ENCODE assay signal across 28 mouse cellular contexts in genomic region chr10:7649059-7649458, GRCm38 (mm10). TPM values are rescaled to one million over a fixed set of nuclear protein-coding genes. Genes with fewer than 3 reads are reported as not detected.
DNase-seq lines count a peak whose midpoint lies in the region; ATAC-seq and TF ChIP-seq lines count a peak whose summit lies in the region.
"Had no signal": no experiment of that assay in that cellular context is flagged by ENCODE, and none has a peak within 500 bp of the region (broad histone marks: within the 10 kb centered on the region; RNA-seq: fewer than 3 reads in every experiment).

No protein-coding gene starts in this region.

- no peaks in the 10 kb centered on the region for H3K27me3 ChIP-seq in heart, adult 2 months (ENCODE audit: control insufficient read depth, insufficient read depth, low read length)
- no peaks in the 10 kb centered on the region for H3K27me3 ChIP-seq in heart, embryonic 14.5 days (ENCODE audit: control insufficient read depth, insufficient read depth, low read length)
- H3K27me3 ChIP-seq: embryonic facial prominence, embryonic 13.5 days; forebrain, embryonic 12.5 days; forebrain, embryonic 15.5 days; hindbrain, embryonic 13.5 days; intestine, embryonic 15.5 days; kidney, embryonic 15.5 days had no signal

- TF ChIP-seq CTCF in heart, adult 2 months (IDR thresholded peaks at IDR 0.05): no peak

- peaks cover 3% of the 10 kb centered on the region; the same call in 1 of the 2 replicates for H3K36me3 ChIP-seq in heart, adult 2 months (ENCODE audit: control insufficient read depth, insufficient read depth, low read length)
- peaks cover 38% of the 10 kb centered on the region for H3K36me3 ChIP-seq in heart, embryonic 14.5 days (ENCODE audit: control insufficient read depth, insufficient read depth, low read length)

- no peak overlapping the region for H3K9ac ChIP-seq in heart, adult 2 months (ENCODE audit: low read depth, low read length)
- 0 out of 2 replicates have a peak overlapping the region, but pooled peaks have one; percentile 31 for H3K9ac ChIP-seq in heart, embryonic 14.5 days (ENCODE audit: low read length)
- H3K9ac ChIP-seq: embryonic facial prominence, embryonic 13.5 days; forebrain, embryonic 12.5 days; forebrain, embryonic 15.5 days; hindbrain, embryonic 13.5 days; intestine, embryonic 15.5 days; kidney, embryonic 15.5 days had no signal

- peaks cover 1% of the 10 kb centered on the region; the same call in 1 of the 2 replicates for H3K79me2 ChIP-seq in heart, adult 2 months (replicated peaks; ENCODE audit: control insufficient read depth, insufficient read depth, low read length)

- intact Hi-C loops in heart, adult 2 months (cut with DNase I): no loop called here

- no peak overlapping the region for H3K4me2 ChIP-seq in heart, embryonic 14.5 days (ENCODE audit: low read length)
- H3K4me2 ChIP-seq: embryonic facial prominence, embryonic 13.5 days; forebrain, embryonic 12.5 days; forebrain, embryonic 15.5 days; hindbrain, embryonic 13.5 days; intestine, embryonic 15.5 days; kidney, embryonic 15.5 days had no signal

- no peak for TF ChIP-seq POLR2A in heart, adult 2 months (IDR thresholded peaks at IDR 0.05; ENCODE audit: insufficient read depth, low read depth, low read length)

- H3K27ac ChIP-seq in heart, adult 2 months: peak overlapping the region; percentile 16; the same call in 1 of the 2 replicates
- H3K27ac ChIP-seq in heart, embryonic 14.5 days (replicated peaks in 1 of 2; ENCODE audit: control insufficient read depth in 1 of 2, insufficient read depth in 1 of 2, low read depth in 2 of 2, low read length in 2 of 2): 0 out of 4 replicates have a peak overlapping the region, but pooled peaks of 1 of the 2 experiments have one; percentile 19
- H3K27ac ChIP-seq: embryonic facial prominence, embryonic 10.5 days; forebrain, embryonic 12.5 days; forebrain, embryonic 15.5 days; hindbrain, embryonic 10.5 days; hindbrain, embryonic 13.5 days; intestine, embryonic 15.5 days; kidney, embryonic 15.5 days had no signal

- no peaks in the 10 kb centered on the region for H3K9me3 ChIP-seq in heart, embryonic 14.5 days (ENCODE audit: control insufficient read depth, low read length)
- H3K9me3 ChIP-seq: embryonic facial prominence, embryonic 10.5 days; embryonic facial prominence, embryonic 13.5 days; forebrain, embryonic 12.5 days; forebrain, embryonic 15.5 days; hindbrain, embryonic 10.5 days; hindbrain, embryonic 13.5 days; intestine, embryonic 15.5 days; kidney, embryonic 15.5 days had no signal

- WGBS in heart, adult 2 months: 55% methylated on average over 4 of the region's 4 CpGs
- 36% methylated on average over 4 of the region's 4 CpGs for WGBS in heart, embryonic 14.5 days

- no peak for TF ChIP-seq EP300 in heart, adult 2 months (IDR thresholded peaks at IDR 0.05; ENCODE audit: insufficient read depth, low read depth, low read length)

- H3K4me3 ChIP-seq in heart, adult 2 months: no peak overlapping the region
- no peak overlapping the region for H3K4me3 ChIP-seq in heart, embryonic 14.5 days (ENCODE audit: control insufficient read depth in 1 of 2, insufficient read depth in 1 of 2, low read depth in 1 of 2, low read length in 2 of 2)
- H3K4me3 ChIP-seq: embryonic facial prominence, embryonic 10.5 days; embryonic facial prominence, embryonic 13.5 days; erythroblast, embryonic 14.5 days; forebrain, embryonic 12.5 days; forebrain, embryonic 15.5 days; hindbrain, embryonic 10.5 days; hindbrain, embryonic 13.5 days; intestine, embryonic 15.5 days; kidney, embryonic 15.5 days had no signal

- no peak for DNase-seq in frontal cortex, adult 2 months (ENCODE audit: extremely low spot score in 1 of 2, low spot score in 1 of 2)
- no peak for DNase-seq in heart, adult 2 months
- no peak for DNase-seq in heart, postnatal 4 days
- no peak for DNase-seq in heart, adult 9 months (ENCODE audit: low spot score in 2 of 2)
- DNase-seq: adrenal gland, adult 8-10 months; adrenal gland, postnatal 25 days; cerebellum, adult 11-12 months; cerebellum, adult 8-10 months; cerebellum, postnatal 10 days; cerebellum, postnatal 36 days; embryo, embryonic 11 days; gastrocnemius, postnatal 10 days; gastrocnemius, postnatal 36 days; kidney, adult 11 months; kidney, adult 8-10 months had no signal

- 0 out of 2 replicates have a peak, but pooled peaks have one; percentile 28 for ATAC-seq in frontal cortex, adult (ENCODE audit: low TSS enrichment)
- no peak for ATAC-seq in heart, embryonic 14.5 days (ENCODE audit: insufficient number of reproducible peaks, insufficient read depth, low FRiP score, low read depth)
- ATAC-seq: activated CD4-positive, CD25-positive, alpha-beta regulatory T cell, adult 4 months; forebrain, embryonic 15.5 days; hindbrain, embryonic 16.5 days; intestine, embryonic 15.5 days had no signal

- H3K4me1 ChIP-seq in heart, adult 2 months (ENCODE audit: control insufficient read depth, insufficient read depth, low read length): peaks cover 1% of the 10 kb centered on the region
- H3K4me1 ChIP-seq in heart, embryonic 14.5 days (ENCODE audit: control insufficient read depth in 2 of 2, insufficient read depth in 2 of 2, low read length in 2 of 2): peaks cover 2 to 5% of the 10 kb centered on the region in 2 experiments; a peak in 3 of 4 replicates
- H3K4me1 ChIP-seq: embryonic facial prominence, embryonic 10.5 days; embryonic facial prominence, embryonic 13.5 days; forebrain, embryonic 12.5 days; forebrain, embryonic 15.5 days; hindbrain, embryonic 10.5 days; hindbrain, embryonic 13.5 days; intestine, embryonic 15.5 days; kidney, embryonic 15.5 days had no signal

RNA-seq across cellular contexts. Expression of gene Nup43, which starts 18.2 kb away (rescaled TPM):
- 6.7 and 7.7 TPM in 2 replicates for polyA plus RNA-seq in frontal cortex, adult 2 months (2012; rRNA removed)
- total RNA-seq in heart, adult 2 months (2021): 1 to 10 TPM; 4.6 to 6.3 TPM
- polyA plus RNA-seq in heart, adult 2 months (2012; rRNA removed): 4.9 and 6.7 TPM in 2 replicates
- total RNA-seq in heart, postnatal 4 days (2021): 10 to 100 TPM; 14.8 to 15.5 TPM
- 35.4 and 37.5 TPM in 2 replicates for polyA plus RNA-seq in heart, embryonic 14.5 days (2014; fragmentation: Nextera tagmentation; extraction: Ambion mirVana)

RNA-seq across cellular contexts. Expression of gene Pcmt1, which starts 31.9 kb away (rescaled TPM):
- 122 and 128 TPM in 2 replicates for polyA plus RNA-seq in frontal cortex, adult 2 months (2012; rRNA removed)
- 100 to 1,000 TPM in 1 of 2 experiments, 10 to 100 TPM in 1; 92.5 to 101 TPM for total RNA-seq in heart, adult 2 months (2021)
- polyA plus RNA-seq in heart, adult 2 months (2012; rRNA removed): 35.3 and 61.6 TPM in 2 replicates
- total RNA-seq in heart, postnatal 4 days (2021): 100 to 1,000 TPM; 106 to 110 TPM
- 130 and 134 TPM in 2 replicates for polyA plus RNA-seq in heart, embryonic 14.5 days (2014; fragmentation: Nextera tagmentation; extraction: Ambion mirVana)

RNA-seq across cellular contexts. Expression of gene Lats1, which starts 32.0 kb away (rescaled TPM):
- 18.0 and 19.2 TPM in 2 replicates for polyA plus RNA-seq in frontal cortex, adult 2 months (2012; rRNA removed)
- 10 to 100 TPM; 10.8 to 11.5 TPM for total RNA-seq in heart, adult 2 months (2021)
- polyA plus RNA-seq in heart, adult 2 months (2012; rRNA removed): 5.5 and 9.9 TPM in 2 replicates
- 10 to 100 TPM; 22.1 to 24.2 TPM for total RNA-seq in heart, postnatal 4 days (2021)
- polyA plus RNA-seq in heart, embryonic 14.5 days (2014; fragmentation: Nextera tagmentation; extraction: Ambion mirVana): 5.3 and 6.0 TPM in 2 replicates

RNA-seq across cellular contexts. Expression of gene Lrp11, which starts 59.5 kb away (rescaled TPM):
- polyA plus RNA-seq in frontal cortex, adult 2 months (2012; rRNA removed): 113 TPM in 2 replicates
- 1 to 10 TPM; 2.2 to 3.0 TPM for total RNA-seq in heart, adult 2 months (2021)
- 3.0 and 4.2 TPM in 2 replicates for polyA plus RNA-seq in heart, adult 2 months (2012; rRNA removed)
- total RNA-seq in heart, postnatal 4 days (2021): 1 to 10 TPM; 1.4 to 1.5 TPM
- polyA plus RNA-seq in heart, embryonic 14.5 days (2014; fragmentation: Nextera tagmentation; extraction: Ambion mirVana): 1.5 and 1.9 TPM in 2 replicates
- polyA plus RNA-seq: erythroblast, embryonic 14.5 days had no signal
